Mouse (Mus musculus) intestine, embryonic 14.5 days (tissue): Measurements from ENCODE around the gene Spag4. TPM values are rescaled to one million over a fixed set of nuclear protein-coding genes. Genes with fewer than 3 reads are reported as not detected.
"Not testable (repeated sequence)": the region's sequence is repeated elsewhere in the genome, so short reads cannot be mapped to it uniquely, and the experiment has no call there.

Experiments
- ATAC-seq: fragments of 200-750 bp; cut with Nextera tagmentation; replicated peaks from 2 replicates; pipeline ENCODE4 v1.8.0; 2017; ENCODE audit warnings: low read depth, moderate number of reproducible peaks, moderate TSS enrichment, moderate library complexity; ENCODE audit not compliant: low FRiP score, low TSS enrichment
- DNase-seq: peaks from one replicate; pipeline ENCODE4 v3.0.0-alpha.2; 2018; ENCODE audit warnings: low spot score
- H3K27ac ChIP-seq: fragments of 300-500 bp; sonication (generic); 2 replicates; pipeline ENCODE4 v1.5.1; 2014; ENCODE audit warnings: low read depth, mild to moderate bottlenecking, control low read depth
- H3K27me3 ChIP-seq: fragments of 300-500 bp; sonication (generic); replicated peaks from 2 replicates; pipeline ENCODE4 v1.6.1; 2014; ENCODE audit warnings: low read length, control low read depth; ENCODE audit not compliant: control insufficient read depth, insufficient read depth
- H3K36me3 ChIP-seq: fragments of 300-500 bp; sonication (generic); 2 replicates; pipeline ENCODE4 v1.6.1; 2014; ENCODE audit warnings: low read length, control low read depth; ENCODE audit not compliant: control insufficient read depth, insufficient read depth
- H3K4me1 ChIP-seq: fragments of 300-500 bp; sonication (generic); replicated peaks from 2 replicates; pipeline ENCODE4 v1.6.1; 2014; ENCODE audit warnings: low read length, control low read depth, mixed read lengths; ENCODE audit not compliant: control insufficient read depth, insufficient read depth
- H3K4me2 ChIP-seq: fragments of 300-500 bp; sonication (generic); 2 replicates; pipeline ENCODE4 v1.6.1; 2014; ENCODE audit warnings: low read length
- H3K4me3 ChIP-seq: fragments of 300-500 bp; sonication (generic); 2 replicates; pipeline ENCODE4 v1.5.1; 2014; ENCODE audit warnings: low read depth, low read length, control low read depth, mixed read lengths
- H3K9ac ChIP-seq: fragments of 300-500 bp; sonication (generic); 2 replicates; pipeline ENCODE4 v1.6.1; 2014; ENCODE audit warnings: mild to moderate bottlenecking, low read length
- H3K9me3 ChIP-seq: fragments of 300-500 bp; sonication (generic); 2 replicates; pipeline ENCODE4 v1.6.1; 2016; ENCODE audit warnings: low read length, control low read depth; ENCODE audit not compliant: control insufficient read depth
- WGBS: fragments of 180-500 bp; shearing (Covaris S2); extraction: QIAGEN DNeasy Blood & Tissue Kit; methylation state at CpG from one replicate; pipeline ENCODE4 v1.1.7; 2014; 5-methylcytosine and 5-hydroxymethylcytosine counted together
- polyA plus RNA-seq: library from polyadenylated mRNA; unstranded; fragments of >200 nt; fragmentation: Nextera tagmentation; extraction: Ambion mirVana; gene quantifications from 2 replicates; pipeline ENCODE4 v1.2.1, GENCODE M21; 2014

Gene Spag4
- polyA plus RNA-seq, 1 experiment from 2014 or later, result 3.0 TPM

GRCm38 (mm10) chr2:156080391-156080790 lies 15.4 kb downstream of the Spag4 start:
- no peak overlapping the region for H3K4me2 ChIP-seq
- ATAC-seq (no peak), DNase-seq (peak; percentile 50)
- H3K9ac ChIP-seq, result no peak overlapping the region
- no peaks in the 10 kb centered on the region for H3K9me3 ChIP-seq
- peaks cover 39% of the 10 kb centered on the region for H3K36me3 ChIP-seq
- H3K27ac ChIP-seq, result no peak overlapping the region
- 59% methylated on average over 7 of the region's 7 CpGs for whole genome bisulfite sequencing
- no peaks in the 10 kb centered on the region; the same call in 1 of the 2 replicates for H3K4me1 ChIP-seq
- no peaks in the 10 kb centered on the region for H3K27me3 ChIP-seq
- H3K4me3 ChIP-seq, result no peak overlapping the region

GRCm38 (mm10) chr2:156084541-156084940 lies 19.6 kb downstream of the Spag4 start:
- no peak for DNase-seq
- H3K27ac ChIP-seq, result no peak overlapping the region
- no peaks in the 10 kb centered on the region; the same call in 1 of the 2 replicates for H3K36me3 ChIP-seq
- no peak overlapping the region for H3K4me3 ChIP-seq
- H3K9ac ChIP-seq, result no peak overlapping the region
- H3K9me3 ChIP-seq, result no peaks in the 10 kb centered on the region
- H3K27me3 ChIP-seq, result no peaks in the 10 kb centered on the region
- H3K4me2 ChIP-seq, result no peak overlapping the region
- no peak for ATAC-seq
- WGBS, result 83% methylated on average over 3 of the region's 3 CpGs
- no peaks in the 10 kb centered on the region; the same call in 1 of the 2 replicates for H3K4me1 ChIP-seq

- Histone ChIP-seq H3K4me1 (no peaks in the 10 kb centered on the region), H3K27me3 (no peaks in the 10 kb centered on the region), H3K27ac (no peak overlapping the region), H3K4me3 (no peak overlapping the region), H3K4me2 (no peak overlapping the region), H3K36me3 (peaks cover 12% of the 10 kb centered on the region; the same call in 1 of the 2 replicates), H3K9me3 (no peaks in the 10 kb centered on the region), H3K9ac (no peak overlapping the region)
- ATAC-seq (no peak), DNase-seq (no peak)
- 85% methylated on average over 7 of the region's 7 CpGs for WGBS
These were observed 22.6 kb downstream of the Spag4 start for GRCm38 (mm10) chr2:156087391-156088110.

- Histone ChIP-seq H3K9me3 (no peaks in the 10 kb centered on the region), H3K36me3 (peaks cover 24% of the 10 kb centered on the region), H3K4me2 (no peak overlapping the region), H3K4me1 (no peaks in the 10 kb centered on the region), H3K27me3 (no peaks in the 10 kb centered on the region), H3K9ac (no peak overlapping the region), H3K27ac (no peak overlapping the region), H3K4me3 (no peak overlapping the region)
- WGBS, result 87% methylated on average over 1 of the region's 1 CpGs
- no peak for ATAC-seq
- DNase-seq, result no peak
These were observed 24.8 kb downstream of the Spag4 start for GRCm38 (mm10) chr2:156089799-156090198.

GRCm38 (mm10) chr2:156091926-156092325 lies 27.0 kb downstream of the Spag4 start:
- H3K9me3 ChIP-seq, result no peaks in the 10 kb centered on the region
- no peak overlapping the region for H3K4me3 ChIP-seq
- H3K36me3 ChIP-seq, result peaks cover 46% of the 10 kb centered on the region
- H3K9ac ChIP-seq, result no peak overlapping the region
- WGBS, result 75% methylated on average over 5 of the region's 5 CpGs
- ATAC-seq (no peak), DNase-seq (no peak)
- no peak overlapping the region for H3K4me2 ChIP-seq
- H3K4me1 ChIP-seq, result no peaks in the 10 kb centered on the region
- no peak overlapping the region for H3K27ac ChIP-seq
- no peaks in the 10 kb centered on the region for H3K27me3 ChIP-seq

- Histone ChIP-seq H3K4me1 (peaks cover 9% of the 10 kb centered on the region), H3K36me3 (peaks cover 12% of the 10 kb centered on the region), H3K4me2 (peak overlapping the region; percentile 83), H3K9ac (peak overlapping the region; percentile 97), H3K4me3 (peak overlapping the region; percentile 97), H3K27ac (peak overlapping the region; percentile 92), H3K9me3 (no peaks in the 10 kb centered on the region), H3K27me3 (no peaks in the 10 kb centered on the region)
- ATAC-seq (peak; percentile 67), DNase-seq (no peak)
- WGBS, result under 1% methylated on average over 16 of the region's 16 CpGs
These were observed 45.8 kb downstream of the Spag4 start for GRCm38 (mm10) chr2:156110627-156111357.

- H3K27ac ChIP-seq, result peak within 1 kb of the TSS; percentile 92
- peak within 1 kb of the TSS; percentile 83 for H3K4me2 ChIP-seq
- peak within 1 kb of the TSS; percentile 97 for H3K9ac ChIP-seq
- peaks cover 9% of the 10 kb centered on the region for H3K4me1 ChIP-seq
- ATAC-seq (peak; percentile 94), DNase-seq (peak; percentile 98)
- H3K36me3 ChIP-seq, result peaks cover 5% of the 10 kb centered on the region
- H3K9me3 ChIP-seq, result no peaks in the 10 kb centered on the region
- H3K4me3 ChIP-seq, result peak within 1 kb of the TSS; percentile 97
- no peaks in the 10 kb centered on the region for H3K27me3 ChIP-seq
- under 1% methylated on average over 62 of the region's 74 CpGs for WGBS
These were observed 46.5 kb downstream of the Spag4 start, which contains the start of the genes Cpne1 and Rbm12 for GRCm38 (mm10) chr2:156111358-156112079. Cpne1 (minus strand) TSS chr2:156111965. Rbm12 (minus strand) TSS chr2:156111978.

- H3K36me3 ChIP-seq, H3K27ac ChIP-seq, DNase-seq, ATAC-seq, H3K4me1 ChIP-seq, H3K27me3 ChIP-seq, H3K9me3 ChIP-seq: not testable (repeated sequence)
- H3K4me2 ChIP-seq, result peak overlapping the region; percentile 47
- H3K9ac ChIP-seq, result peak overlapping the region; percentile 97
- 29% methylated on average over 5 of the region's 5 CpGs for WGBS
- peak overlapping the region; percentile 97 for H3K4me3 ChIP-seq
These were observed 47.1 kb downstream of the Spag4 start for GRCm38 (mm10) chr2:156112080-156112423.
